Mouse (Mus musculus): ENCODE measurements around the gene Aox2.

The Aox2 gene

GRCm38 (mm10) chr1:58401396-58401795 lies 123.3 kb downstream of the Aox2 start:
- no peak for DNase-seq (ENCODE audit: low read depth)

GRCm38 (mm10) chr1:58403745-58404144 lies 125.6 kb downstream of the Aox2 start:
- DNase-seq (ENCODE audit: low read depth), result no peak

- DNase-seq (ENCODE audit: low read depth), result no peak
These were observed 129.2 kb downstream of the Aox2 start for GRCm38 (mm10) chr1:58407321-58407720.

GRCm38 (mm10) chr1:58408141-58408540 lies 130.0 kb downstream of the Aox2 start:
- DNase-seq (ENCODE audit: low read depth), result no peak

- DNase-seq (ENCODE audit: low read depth), result no peak
These were observed 131.5 kb downstream of the Aox2 start for GRCm38 (mm10) chr1:58409553-58410197.

- DNase-seq (ENCODE audit: low read depth), result no peak
These were observed 132.1 kb downstream of the Aox2 start for GRCm38 (mm10) chr1:58410198-58410588.

- DNase-seq (ENCODE audit: low read depth), result no peak
These were observed 132.7 kb downstream of the Aox2 start for GRCm38 (mm10) chr1:58410776-58411175.

- DNase-seq (ENCODE audit: low read depth), result no peak
These were observed 137.3 kb downstream of the Aox2 start for GRCm38 (mm10) chr1:58415442-58415841.

- no peak for DNase-seq (ENCODE audit: low read depth)
These were observed 137.9 kb downstream of the Aox2 start for GRCm38 (mm10) chr1:58416048-58416447.

GRCm38 (mm10) chr1:58420032-58420431 lies 141.9 kb downstream of the Aox2 start:
- DNase-seq (ENCODE audit: low read depth), result no peak

- DNase-seq (ENCODE audit: low read depth), result no peak
These were observed 142.8 kb downstream of the Aox2 start for GRCm38 (mm10) chr1:58420961-58421360.

- DNase-seq (ENCODE audit: low read depth), result no peak
These were observed 144.8 kb downstream of the Aox2 start for GRCm38 (mm10) chr1:58422879-58423278.

GRCm38 (mm10) chr1:58423371-58424248 lies 145.5 kb downstream of the Aox2 start, which contains the start of gene Clk1:
Gene Clk1 (minus strand): TSS chr1:58424066.
- DNase-seq (ENCODE audit: low read depth), result peak; percentile 88

- DNase-seq (ENCODE audit: low read depth), result no peak
These were observed 146.4 kb downstream of the Aox2 start for GRCm38 (mm10) chr1:58424551-58424950.

Measured in fibroblast of lung, adult 2 months (primary cell).